Mouse (Mus musculus): ENCODE measurements at regions not wholly inside any gene's neighbourhood (a gene's known extent, or its start where the extent isn't known, plus 50 kb on each side); places are given as distances from the start of the nearest gene placed in this dataset.

DNA sequence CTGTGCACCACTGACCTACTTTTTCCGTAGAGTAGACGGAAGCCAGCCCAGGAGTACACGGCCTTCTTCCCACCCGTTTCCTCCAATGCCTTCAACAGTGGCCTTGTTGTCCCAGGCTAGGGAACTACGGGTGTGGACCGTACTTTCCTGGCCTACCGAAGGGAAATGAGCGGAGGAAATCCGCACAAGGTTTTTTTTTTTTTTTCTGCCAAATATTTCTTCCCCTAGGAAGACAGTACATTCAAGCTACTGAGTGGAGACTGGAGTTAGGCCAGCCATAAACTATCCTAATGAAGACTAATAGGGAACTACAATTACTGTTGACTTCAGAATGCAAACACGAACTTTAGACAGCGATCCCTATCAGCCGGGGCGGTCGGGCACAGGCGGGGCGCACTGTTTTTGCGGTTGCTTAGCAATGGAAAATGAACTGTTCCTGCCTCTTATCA is 177.3 kb downstream of the Ttc8 start:
- peak; percentile 27 to 70 for DNase-seq

DNA sequence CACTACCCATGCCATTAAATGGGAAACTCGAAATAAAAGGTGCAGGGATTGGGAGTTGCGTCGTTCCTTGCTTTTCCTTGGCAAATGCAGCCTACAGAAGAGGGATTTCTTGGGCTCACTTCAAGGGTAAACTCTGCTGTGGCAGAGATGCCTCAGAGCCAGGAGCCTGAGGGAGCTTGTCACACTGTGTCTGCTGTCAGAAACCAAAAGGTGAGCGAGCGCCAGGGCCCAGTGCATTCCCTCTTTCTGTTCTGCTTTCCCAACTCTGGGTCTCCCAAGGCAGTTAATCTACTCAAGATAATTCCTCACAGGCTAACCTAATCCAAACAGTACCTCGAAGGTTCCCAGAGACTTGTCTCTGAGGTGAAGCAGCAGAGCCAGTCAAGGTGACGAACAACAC is 179.5 kb downstream of the Ttc8 start:
- no peak for DNase-seq

DNA sequence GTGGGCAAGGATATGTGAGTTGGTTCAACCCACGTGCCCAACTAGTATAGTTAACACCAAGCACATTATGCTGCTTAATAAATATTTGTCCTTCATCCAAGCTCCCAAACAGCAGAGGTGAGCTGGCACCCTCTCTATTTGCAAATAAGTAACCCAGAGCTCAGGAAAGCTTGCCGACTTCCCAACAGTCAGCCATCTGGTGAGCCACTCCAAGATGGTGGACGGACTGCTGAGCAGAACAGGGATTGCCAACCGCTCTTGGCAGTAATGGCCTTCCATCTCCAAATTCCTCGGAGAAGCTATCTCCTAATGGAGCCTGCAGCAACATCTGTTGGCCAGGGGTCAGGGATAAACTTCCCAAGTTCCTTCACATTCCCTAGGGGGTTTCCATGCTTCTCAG is 188.2 kb downstream of the Ttc8 start:
- no peak for DNase-seq

DNA sequence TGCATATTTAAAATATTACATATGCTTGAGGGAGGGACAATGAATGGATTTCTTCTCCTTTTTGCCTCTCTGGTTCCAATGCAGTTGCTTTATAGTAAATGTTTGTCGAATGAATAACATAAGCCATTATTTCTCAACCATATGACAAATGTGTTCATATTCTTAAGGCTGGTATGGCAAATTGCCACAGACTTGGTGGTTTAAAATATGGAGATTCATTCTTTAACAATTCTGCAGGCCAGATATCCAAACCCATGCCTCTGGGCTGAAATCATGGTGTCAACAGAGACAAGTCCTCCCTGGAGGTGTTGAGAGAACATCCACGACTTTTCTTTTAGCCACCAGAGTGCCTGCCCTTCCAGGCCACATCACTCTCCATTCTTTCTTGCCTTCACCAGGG is 193.4 kb downstream of the Ttc8 start:
- no peak for DNase-seq

DNA sequence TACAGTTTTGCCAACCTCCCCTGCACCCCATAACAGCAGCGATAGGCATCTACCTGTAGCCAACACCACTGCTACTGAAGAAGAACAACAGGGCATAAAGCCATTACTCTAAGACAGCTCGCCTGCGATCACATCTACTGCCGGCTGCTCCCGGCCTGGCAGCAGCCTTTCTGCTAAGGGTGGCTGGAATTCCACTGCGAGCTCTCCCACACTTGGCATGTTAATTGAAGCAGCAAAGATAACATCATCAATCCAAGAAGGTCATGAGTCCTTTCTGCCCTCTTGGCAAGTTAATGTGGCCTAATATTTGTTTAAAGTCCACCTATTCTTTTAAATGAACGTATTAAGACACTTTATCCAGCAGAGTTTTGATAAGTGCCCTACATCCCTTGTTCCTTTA is 196.1 kb downstream of the Ttc8 start:
- no peak for DNase-seq

DNA sequence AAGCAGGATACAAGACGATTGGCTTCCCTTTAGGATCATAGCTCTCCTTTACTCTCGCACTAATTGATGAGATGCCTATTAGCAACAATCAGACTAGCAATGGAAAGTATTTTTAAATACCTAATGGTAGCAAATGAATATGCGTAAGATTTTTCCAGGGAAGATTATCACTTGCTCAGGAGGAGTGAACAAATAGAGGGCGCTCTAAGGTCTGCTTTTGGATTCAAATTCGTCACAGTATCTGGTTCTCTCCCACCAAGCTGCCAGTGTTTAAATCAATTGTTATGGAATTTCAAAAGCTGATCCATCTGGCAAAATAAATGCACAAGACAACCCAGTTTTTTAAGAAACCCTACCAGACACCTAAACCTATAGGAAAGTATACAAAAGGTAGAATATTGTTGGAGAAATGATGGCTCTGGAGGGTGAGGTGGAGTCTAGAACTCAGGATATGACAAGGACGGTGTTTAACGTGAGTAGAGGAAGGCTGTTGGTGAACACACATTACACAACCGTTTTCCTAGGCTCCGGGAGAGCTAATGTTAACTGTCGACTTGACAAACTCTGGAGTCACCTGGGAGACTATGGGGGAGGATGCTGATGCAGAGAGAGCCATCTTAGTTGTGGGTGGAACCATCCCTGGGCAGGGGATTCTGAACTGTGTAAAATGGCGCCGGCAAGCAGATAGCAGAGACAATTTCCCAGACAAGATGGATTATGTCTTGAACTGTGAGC is 198.2 kb downstream of the Ttc8 start:
- DNase-seq = no peak

DNA sequence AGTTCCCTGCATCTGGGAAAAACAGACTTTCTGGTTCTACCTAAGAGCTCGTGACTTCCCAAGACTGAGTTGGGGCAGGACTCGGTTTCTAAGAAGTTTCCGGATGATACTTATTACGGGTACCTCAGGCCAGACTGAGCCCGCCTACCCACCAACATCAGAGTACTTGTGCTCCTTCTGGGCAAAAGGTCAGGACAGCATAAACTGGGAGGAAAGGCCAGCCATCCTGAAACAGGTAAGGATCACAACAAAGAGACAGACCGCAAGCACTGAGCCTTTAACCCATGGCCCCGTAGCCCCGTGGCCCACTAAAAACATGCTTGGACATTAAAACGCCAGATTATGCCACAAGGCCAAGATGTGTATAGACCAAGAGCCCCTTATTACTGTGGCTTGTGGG is 199.6 kb downstream of the Ttc8 start:
- DNase-seq = no peak

DNA sequence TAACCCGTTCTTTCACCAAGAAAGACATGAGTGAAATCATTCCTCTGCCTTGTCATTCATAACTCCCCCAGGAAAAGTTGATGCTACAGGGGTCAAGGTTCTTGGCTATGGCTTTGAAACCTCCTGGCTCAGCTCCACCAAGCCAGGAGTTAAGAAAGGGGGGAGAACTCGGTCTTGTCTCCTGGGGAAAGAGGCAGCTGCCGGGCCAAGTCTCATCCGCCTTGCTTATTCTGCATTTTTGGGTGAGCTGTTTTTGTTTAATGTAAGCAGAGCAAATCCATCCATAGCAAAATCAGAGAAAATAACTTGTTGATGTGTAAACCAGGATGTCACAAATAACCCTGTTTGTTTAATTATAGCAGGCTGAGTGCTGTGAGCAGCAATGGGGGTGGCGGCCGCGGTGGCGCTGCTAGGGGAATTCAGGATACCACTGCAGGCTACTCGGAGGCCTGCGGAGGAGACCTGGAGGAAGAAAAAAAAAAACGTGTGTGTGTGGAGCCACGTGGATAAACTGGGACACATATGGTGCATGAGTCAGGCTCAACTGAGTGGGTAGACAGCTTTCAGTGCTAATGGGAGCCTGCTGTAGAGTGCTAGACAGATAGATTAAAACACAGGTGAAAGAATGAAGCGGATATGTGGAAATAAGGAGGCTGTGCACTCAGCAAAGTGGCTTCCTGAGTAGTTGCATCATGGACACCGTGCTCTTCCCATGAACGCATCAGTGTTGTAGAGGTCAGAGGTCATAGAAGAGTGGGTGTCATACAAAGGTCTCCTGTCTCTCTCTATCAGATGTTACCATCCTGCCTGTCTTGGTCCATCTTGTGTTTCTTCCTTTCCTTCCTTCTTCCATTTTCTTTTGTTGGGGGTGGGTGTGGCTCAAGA is 203.5 kb downstream of the Ttc8 start:
- DNase-seq = peak in 1 of 2 experiments; percentile 20

DNA sequence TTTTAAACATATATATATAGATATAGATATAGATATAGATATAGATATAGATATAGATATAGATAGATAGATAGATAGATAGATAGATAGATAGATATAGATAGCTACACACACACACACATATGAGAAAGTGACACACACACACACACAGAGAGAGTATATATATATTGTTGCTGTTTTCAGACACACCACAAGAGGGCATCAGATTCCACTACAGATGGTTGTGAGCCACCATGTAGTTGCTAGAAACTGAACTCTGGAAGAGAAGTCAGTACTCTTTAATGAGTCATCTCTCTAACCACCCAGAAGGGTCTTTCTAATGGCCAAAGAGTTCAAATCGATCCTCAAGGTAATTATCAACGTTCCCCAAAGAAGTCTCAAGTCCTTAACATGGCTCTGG is 205.8 kb downstream of the Ttc8 start:
- DNase-seq = no peak

Measured in kidney, postnatal 25 days (tissue).